Mouse (Mus musculus): Measurements from ENCODE around the gene Gm11639.

GRCm38 (mm10) chr11:105063292-105063691 is 377.8 kb downstream of the Gm11639 start, which contains the start of gene Efcab3:
- TF ChIP-seq POLR2A (IDR thresholded peaks at IDR 0.05; ENCODE audit: borderline replicate concordance, insufficient read depth, low read length), result no peak
- no peak for TF ChIP-seq CTCF (IDR thresholded peaks at IDR 0.05; ENCODE audit: borderline replicate concordance, insufficient read depth, low read depth, low read length)
